Mouse (Mus musculus) adrenal gland, adult 18-20 months (tissue): ENCODE data around the gene Ets2. TPM values are rescaled to one million over a fixed set of nuclear protein-coding genes. Genes with fewer than 3 reads are reported as not detected.
"Not testable (repeated sequence)": the region's sequence is repeated elsewhere in the genome, so short reads cannot be mapped to it uniquely, and the experiment has no call there.

ENCODE experiments used
- DNase-seq, 2 experiments: peaks; one replicate each; pipeline ENCODE4 v3.0.0; 2021 to 2022; ENCODE audit warnings: low spot score in 2 of 2
- total RNA-seq, 2 experiments: library from RNA; stranded (reverse); gene quantifications; 1 replicate in 1 of 2; 2 replicates in 1 of 2; pipeline ENCODE4 v1.2.3; 2021

The Ets2 gene
- total RNA-seq, 2 experiments from 2014 or later = 46.4 to 46.6 TPM

GRCm38 (mm10) chr16:95764041-95764440 lies 62.2 kb downstream of the Ets2 start:
- not testable (repeated sequence) for DNase-seq

- no peak for DNase-seq
These were observed 64.3 kb downstream of the Ets2 start for GRCm38 (mm10) chr16:95766181-95766580.

DNA sequence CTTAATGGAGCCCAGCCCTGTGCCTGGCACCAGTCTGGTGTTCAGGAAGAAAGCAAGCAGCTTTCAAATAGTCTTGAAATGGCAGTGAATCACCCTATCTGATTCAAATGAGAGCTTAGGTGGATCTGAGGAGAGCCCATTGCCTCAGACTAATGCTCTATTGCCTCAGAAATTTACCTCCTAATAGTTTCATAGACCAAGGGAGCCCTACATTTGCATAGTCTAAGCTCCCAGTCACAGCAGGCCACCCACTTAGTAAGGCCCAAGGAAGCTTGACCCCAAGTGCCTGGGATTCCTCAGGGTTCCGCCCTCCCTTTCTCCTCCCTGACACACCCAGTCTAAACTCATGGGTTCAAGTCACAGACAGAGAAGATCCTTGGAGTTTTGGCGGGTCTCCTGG lies 65.4 kb downstream of the Ets2 start:
- DNase-seq = no peak

DNA sequence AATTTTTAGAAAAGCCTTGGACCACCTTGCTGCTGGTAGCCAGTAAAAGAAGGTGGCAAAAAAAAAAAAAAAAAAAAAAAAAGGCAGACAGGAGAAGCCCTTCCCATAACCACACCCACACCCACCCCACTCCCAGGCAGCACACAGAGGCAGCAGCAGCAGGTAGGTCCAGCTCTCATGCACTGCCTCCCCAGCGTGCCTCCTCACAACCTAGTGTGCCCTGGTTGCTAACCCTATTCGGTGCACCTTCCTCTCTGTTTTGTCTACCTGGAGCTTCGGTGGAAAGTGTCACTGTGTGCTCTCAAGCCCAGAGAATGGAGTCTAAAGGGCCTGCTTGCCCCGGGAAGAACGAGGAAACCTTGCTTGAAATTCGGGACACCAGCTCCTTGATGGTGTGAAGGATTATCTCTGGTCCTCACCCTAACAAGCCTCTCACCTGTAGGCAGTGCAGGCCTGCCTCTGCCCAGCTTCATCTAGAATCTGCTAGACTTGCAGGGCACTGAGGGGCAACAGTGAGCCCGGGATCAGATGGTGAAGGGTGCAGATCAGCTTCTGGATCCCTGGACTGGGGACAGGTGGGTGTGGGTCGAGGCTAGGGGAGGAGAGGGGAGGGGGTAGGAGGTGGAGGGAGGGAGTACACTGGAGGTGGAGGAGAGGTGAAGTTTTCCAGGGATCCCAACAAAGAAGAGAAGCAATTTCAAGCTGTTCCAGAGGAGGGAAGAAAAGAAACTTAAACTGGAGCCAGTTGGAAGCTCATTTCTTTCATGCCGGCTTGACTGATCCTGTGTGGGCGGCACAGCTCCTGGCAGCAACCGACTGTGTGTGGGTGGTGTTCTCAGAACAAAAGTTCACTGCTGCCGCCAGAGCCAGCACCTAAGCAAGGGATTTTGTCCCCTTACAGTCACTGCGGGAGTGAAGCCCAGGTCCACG lies 67.5 kb downstream of the Ets2 start:
- DNase-seq = no peak

- no peak for DNase-seq
These were observed 68.1 kb downstream of the Ets2 start for GRCm38 (mm10) chr16:95769996-95770334.

DNA sequence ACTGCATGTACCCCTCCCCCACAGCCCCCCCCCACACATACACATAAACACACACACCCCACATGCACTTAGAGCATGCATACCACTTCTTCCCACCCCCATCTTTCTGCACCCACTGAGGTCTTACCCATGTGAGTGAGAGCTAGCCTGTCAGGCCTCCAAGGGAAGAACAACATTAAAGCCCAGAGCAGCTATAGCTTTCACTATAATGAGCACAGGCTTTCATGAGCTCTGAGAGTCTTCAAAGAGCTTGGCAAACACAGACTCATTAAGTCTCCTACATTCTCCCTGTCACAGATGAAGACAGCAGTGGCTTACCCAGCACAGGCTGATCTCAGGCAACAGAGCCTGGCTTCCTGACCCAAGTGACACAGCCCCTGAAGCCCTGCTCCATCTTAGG lies 68.5 kb downstream of the Ets2 start:
- no peak for DNase-seq

Other genes with a start within 250 kb of the Ets2 start
- gene Erg, start 115.5 kb upstream of the Ets2 start, total RNA-seq = 10 to 100 TPM; 14.5 TPM